Mouse (Mus musculus): ENCODE measurements around the gene Topors.
"Not testable (repeated sequence)": the region's sequence is repeated elsewhere in the genome, so short reads cannot be mapped to it uniquely, and the experiment has no call there.

The Topors gene

DNA sequence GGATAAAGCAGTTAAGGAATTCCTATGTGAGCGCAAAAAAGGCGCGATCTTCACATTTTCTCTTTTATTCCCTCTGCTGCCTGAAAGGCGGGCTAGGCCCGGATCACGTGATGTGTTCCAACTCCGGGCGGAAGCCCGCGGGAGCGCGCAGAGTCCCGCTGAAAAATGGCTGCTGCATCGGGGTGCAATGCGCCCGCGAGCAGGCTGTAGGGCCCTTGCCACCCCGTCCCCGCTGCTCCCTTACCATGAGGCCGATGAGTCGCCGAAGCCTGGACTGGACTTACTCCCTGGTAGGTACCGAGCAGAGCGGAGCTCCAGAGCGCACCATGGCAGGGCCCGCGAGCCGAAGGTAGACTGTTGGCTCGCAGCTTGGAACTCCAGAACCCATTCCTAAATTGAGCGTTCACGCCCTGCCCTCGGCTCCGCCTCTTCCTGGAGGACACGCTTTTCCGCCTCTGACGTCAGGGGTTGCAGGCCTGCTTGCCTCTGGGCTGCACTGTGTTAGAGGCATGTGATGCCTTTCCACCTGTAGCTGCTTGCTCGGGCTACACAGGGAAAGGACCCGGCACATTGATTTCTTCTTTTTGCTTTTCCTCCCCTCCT lies at the start of gene Topors, which contains the start of gene Smim27:
Gene Topors (minus strand): TSS at position 421 of the 603 bp plus-strand sequence.
Gene Smim27 (plus strand): TSS at position 150 of the 603 bp plus-strand sequence.
- peak; percentile 99 for DNase-seq (ENCODE audit: extremely low spot score, low spot score)

DNA sequence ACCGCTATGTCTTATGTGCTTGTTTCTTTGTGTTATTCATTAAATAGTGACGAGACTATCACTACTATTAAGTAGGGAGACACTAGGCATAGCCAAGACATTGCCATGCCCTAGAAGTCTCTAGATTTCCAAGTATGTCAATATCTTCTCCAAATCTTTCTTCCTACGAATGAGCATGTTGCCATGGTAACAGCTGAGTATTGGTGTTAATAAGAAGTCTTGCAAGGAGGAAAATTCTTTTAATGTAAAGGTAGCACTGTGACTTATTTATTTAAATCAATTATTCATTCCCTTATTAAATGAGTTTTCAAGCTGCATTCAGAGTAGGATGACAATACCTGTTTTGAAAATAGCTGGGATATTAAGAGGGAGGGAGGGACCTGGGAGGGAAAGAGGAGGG lies 47.8 kb upstream of the Topors start:
- DNase-seq (ENCODE audit: extremely low spot score, low spot score) = no peak

DNA sequence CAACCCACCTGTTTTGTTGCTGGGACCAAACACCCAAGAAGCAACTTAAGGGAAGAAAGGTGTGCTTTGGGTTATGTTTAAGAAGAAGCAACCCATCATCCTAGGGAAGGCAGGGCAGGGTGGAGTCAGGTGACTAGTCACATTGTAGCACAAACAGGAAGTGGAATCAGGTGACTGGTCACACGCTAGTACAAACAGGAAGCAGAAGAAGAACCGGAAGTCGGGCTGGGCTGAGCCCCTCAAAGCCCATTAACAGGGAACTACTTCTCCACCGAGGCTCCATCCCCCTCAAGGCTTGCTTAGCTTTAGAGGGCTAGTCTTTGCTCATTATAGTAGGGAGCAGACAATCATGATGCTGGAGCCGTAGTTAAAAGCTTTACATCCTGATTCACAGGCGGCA lies 43.4 kb upstream of the Topors start:
- no peak for DNase-seq (ENCODE audit: extremely low spot score, low spot score)

DNA sequence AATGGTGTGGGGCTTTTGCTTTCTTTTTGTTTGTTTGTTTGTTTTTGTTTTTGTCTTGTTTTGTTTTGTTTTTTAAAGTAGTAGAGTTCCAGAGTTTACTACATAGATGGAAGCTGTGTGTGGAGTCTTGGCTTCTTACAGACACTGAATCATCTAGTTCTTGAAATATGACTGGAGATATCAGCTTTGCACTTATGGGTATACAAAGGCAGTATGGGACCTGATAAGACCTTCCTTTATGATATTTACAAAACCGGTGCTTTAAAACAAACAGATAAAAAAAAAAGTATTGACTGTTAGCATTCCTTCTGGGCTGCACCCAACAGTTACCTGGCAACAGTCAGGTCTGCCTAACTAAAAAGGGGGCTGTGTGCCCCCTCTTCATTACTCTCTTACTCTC lies 42.6 kb upstream of the Topors start:
- no peak for DNase-seq (ENCODE audit: extremely low spot score, low spot score)

DNA sequence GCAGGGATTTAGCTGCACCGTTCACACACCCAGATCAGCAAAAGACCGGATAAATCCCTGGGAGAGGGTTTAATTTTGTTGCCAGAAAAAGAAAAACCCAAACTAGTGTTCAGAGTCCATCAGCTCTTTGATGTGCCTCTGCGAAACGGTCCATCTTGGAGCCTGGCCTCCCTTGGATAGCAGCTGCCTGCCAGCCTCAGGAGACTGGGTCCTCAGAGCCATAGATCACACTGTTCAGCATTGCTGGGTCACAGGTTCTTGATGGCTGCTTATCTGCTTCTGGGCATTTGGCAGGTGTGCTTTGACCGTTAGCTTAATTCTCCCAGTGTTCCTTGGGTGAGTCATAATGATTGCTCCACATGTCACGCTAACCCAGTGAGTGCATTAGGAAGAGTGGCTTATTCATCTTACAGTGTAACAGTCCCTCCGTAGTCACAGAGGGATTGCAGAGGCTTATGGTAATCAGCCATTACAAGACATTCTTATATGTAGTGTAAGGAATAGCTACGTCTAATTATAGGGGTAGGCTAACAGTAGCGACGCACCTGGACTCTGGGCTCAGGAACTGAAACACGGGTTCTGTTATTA lies 41.2 kb upstream of the Topors start:
- DNase-seq (ENCODE audit: extremely low spot score, low spot score) = no peak

DNA sequence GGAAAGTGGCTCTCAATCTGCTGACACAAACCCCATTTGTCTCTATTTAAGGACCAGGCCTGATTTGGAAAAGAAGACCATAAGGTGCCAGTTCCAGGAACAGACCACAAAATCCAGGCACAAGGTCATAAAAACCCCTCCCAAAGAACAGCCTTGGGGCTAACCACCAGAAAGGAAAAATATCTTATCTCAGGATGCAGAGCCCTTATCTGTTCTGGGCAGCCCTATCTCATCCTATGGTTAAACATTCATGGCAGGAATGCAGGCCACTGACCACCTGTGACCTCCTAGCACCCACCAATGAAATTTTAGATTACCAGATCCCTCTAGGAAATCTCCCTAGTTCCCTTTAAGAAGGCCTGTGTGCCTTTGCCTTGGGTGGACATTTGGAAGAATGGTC lies 40.0 kb upstream of the Topors start:
- no peak for DNase-seq (ENCODE audit: extremely low spot score, low spot score)

DNA sequence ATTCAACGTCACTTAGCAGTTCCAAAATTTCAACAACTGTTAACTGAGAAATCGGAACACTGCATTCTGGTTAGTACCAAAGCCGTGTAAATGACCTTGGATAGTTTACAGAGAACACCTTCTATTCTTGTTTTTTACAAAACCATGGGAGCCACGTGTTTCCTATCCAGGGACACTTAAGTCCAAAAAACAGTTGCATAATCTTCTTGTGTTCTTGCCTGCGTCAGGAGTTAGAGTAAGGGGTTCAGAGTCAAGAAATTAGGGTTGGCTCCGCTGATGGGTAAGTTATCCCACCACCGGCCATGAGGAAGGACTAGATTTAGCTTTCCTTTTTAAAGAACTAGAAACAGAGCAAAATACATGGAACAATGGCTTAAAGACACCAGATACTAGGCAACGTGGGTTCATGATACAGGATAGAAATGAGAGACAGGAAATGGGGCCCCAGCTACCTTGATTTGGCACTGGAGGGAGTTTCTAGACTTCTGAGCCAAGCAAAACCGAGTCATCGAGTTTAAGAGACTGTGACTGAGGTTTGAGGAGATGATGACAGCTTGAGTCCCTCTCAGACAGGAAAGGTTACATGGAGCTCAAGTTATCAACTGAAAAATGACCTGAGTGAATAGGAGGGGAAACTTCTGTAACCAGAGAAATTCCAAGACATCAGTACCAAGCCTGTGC lies 32.9 kb upstream of the Topors start:
- DNase-seq (ENCODE audit: extremely low spot score, low spot score) = no peak

DNA sequence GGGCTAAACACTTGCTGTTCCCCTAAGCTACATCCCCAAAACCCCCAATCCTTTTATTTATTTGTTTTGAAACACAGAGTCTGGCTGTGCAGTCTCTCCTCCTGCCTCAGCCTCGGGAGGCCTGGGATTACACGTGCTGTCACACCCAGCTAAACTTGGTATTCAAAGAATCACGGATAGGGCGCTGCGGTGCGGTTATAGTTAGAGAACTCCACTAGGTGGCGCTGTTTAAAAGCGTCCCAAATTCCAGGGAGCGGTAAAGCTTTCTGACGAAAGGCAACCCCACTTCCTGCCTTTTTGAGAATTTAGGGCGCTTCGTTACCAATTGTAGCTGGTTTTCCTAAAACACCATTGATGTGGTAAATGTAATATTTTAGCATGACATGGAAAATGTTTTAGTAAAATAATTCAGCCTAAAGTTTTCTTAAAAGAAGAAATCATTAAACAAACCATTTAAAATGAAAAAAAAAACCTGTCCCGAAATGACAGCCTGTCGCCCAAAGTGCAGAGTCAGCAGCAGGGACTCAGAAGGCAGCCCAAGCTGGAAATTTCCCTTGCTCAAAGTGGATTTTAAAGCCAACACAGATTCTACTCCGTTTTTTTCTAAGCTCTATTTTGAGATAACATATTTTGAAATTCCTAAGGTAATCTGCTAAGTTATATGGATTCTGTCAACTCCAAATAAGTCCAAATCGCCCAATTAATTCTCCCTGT lies 31.6 kb upstream of the Topors start:
- peak; percentile 77 for DNase-seq (ENCODE audit: extremely low spot score, low spot score)

DNA sequence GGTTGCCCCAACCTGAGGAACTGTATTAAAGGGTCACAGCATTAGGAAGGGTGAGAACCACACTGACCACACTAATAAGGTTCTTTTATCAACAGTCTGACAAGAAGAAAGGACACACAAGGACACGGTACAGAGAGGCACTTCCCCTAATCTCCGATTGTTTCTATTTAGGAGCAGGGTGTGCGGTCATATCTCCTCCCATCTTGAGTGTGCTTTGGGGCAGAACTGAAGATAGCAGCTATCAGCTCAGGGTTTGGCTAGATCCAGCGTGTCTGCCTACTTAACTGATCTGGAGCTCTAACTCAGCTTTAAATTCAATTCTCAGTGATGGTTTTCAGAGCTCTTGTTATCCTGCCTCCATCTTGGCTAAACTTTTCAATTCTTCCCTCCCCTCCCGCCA lies 29.5 kb upstream of the Topors start:
- no peak for DNase-seq (ENCODE audit: extremely low spot score, low spot score)

DNA sequence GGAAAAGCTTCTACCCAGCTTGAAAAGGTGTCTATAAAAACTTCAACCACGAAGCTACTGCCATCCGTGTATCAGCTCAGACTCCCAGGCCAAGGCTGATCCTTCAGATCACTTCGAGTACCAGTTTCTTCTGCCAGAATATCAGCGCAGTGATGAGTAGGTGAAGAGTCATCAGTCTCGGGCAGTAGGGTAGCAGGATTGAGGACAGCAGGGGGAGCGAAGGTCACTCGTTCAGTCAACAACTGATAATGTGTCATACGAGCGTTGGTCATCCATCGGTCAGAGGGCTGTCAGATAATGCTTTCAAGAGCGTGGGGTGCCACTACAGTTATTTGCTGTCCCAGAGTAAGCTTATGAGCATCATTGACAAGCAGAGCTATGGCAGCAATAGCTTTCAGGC lies 21.9 kb upstream of the Topors start:
- not testable (repeated sequence) for DNase-seq (ENCODE audit: extremely low spot score, low spot score)

DNA sequence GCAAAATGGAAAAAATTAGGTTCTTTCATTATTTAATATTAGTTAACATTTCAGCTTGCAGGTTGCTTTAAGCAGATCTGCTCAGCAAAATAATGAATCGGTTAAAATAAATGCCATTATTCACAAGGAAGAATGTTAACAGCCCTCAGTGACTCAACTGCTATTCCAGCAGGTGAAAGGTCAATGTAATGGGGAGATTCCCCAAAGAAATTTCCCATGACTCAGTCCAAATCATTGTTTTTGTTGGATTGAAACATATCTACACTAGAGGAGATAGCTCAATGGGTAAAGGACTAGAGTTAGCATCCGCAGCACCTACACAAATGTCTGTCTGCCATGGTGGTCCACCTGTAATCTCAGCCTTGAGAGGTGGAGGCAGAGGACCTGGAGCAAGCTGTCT lies 19.4 kb upstream of the Topors start:
- DNase-seq (ENCODE audit: extremely low spot score, low spot score) = no peak

DNA sequence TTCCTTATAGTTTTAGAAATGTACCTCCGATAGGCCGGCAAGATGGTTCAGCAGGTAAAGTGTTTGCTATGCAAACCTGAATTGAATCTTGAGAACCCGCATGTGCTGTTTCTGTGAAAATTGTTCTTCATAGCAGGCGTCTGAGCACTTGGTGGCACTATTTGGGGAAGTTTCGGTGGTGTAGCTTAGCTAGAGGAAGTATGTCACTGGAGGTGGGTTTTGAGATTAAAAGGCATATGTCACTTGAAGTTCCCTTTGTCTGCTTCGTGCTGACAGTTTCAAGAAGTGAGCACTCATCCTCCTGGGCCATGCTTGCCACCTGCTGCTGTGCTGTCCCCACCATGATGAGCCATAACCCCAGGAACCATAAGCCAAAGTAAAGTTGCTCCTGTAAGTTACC lies 17.8 kb upstream of the Topors start:
- DNase-seq (ENCODE audit: extremely low spot score, low spot score) = no peak

DNA sequence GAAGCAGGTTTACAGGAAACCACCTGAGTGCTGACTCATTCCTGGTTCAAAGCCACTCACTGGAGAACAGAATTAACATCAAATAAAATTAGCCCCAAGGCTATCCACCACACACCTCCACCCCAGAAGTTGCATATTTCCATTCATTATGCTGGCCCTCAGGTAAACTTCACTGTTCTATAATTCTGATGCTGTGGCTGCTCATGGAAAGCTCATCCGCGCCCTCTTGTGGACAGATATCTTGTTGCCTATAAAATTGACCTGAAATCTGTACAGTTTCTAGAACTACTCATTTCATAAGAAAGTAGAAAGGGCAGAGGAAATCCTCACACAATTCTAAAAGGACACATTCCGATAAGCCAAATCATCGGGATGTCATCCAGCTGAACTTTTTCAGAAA lies 15.9 kb upstream of the Topors start:
- peak; percentile 52 for DNase-seq (ENCODE audit: extremely low spot score, low spot score)

DNA sequence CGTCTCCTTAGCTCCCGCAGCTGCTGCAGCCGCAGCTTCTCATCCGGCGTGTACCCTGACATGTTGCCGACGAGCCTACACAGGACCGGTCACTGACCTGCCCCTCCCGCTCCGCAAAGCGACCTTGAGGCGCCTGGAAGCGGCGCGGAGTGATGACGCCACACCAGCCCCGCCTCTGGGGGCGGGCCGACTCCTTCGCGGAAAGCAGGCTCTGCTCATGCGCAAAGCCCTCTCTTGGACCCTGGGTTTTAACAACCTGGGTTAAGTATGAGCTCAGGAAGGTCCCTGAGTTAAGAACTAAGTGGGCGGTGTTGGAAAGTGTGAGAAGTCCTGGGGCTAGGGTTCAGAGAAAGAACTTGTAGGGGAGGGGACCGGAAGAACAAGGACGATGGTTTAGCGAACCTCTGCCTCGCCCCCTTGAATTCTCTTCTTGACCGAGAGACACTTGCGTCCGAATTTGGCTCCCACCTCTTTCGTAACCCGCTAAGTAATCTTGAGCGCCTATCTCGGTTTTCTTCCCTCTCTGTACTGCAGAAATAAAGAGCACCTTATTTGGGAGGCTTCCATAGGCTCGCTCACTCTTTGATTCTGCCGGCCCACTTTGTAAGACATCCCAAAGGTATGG lies 9.7 kb upstream of the Topors start, which contains the start of gene Ndufb6:
Gene Ndufb6 (minus strand): TSS at position 146 of the 625 bp plus-strand sequence.
- DNase-seq (ENCODE audit: extremely low spot score, low spot score) = peak; percentile 99

DNA sequence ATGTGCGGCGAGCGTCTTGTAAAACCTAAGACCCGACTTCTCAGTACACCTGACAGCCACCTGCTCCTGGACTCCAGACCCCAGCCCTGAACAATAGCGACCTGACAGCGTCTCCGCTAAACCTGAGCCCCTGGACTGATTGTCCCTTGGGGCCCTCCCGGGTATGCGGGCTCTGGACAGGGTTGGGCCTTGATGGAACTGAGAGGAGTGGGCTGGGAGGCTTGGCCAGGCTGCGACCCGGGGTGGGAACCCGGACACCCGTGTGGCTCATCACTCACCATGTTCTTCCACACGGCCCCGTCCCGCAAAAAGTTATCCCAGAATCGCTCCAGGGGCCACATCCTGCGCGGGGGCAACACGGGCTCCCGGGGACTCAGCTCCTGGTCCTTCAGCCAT lies 9.2 kb upstream of the Topors start:
- no peak for DNase-seq (ENCODE audit: extremely low spot score, low spot score)

DNA sequence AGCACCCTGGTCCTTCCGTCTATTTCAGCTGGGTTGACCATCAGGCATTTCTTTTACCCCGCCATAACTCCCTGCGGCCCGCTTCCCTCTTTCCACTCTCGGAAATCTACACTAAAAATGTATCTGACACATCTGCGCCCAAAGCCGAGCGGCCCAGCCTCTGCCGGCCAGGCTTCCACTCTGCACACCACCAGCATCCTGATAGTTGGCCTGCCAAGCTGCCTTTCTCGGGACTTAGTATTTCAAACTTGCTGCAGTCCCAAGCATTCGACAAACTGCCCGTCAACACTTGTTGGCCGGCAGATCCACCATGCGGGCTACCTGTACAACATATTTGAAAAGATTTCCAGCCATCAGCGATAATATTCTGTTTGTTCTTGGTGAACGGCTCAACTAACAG lies 815 bp downstream of the Topors start:
- DNase-seq (ENCODE audit: extremely low spot score, low spot score) = no peak

DNA sequence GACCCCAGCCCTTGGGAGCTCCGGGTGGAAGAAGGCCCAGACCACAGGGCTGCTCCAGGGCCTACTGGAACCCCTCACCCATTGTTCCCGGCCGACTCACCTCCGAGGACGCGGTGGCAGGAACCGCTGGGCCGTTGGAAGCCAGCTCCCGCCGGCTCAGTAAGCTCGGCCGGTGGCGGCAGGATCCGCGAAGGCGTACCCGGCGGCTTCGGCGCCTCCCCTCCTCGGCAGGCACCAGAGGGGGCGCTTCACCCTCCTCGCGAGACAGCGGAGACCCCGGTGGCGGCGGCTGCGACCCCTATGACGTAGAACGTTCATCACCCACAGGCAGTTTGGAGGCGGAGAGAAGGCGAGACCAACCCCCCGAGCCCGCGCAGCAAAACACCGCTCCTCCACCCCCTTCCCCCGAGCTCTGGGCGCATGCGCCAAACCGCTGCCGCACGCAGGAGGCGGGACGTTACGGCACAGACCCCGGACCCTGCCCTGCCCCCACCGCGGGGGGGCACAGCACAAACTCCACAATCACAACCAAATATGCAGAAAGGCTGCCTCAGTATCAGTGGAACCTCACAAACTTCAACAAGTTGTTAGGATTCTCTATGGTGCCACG lies 1.3 kb downstream of the Topors start:
- peak; percentile 94 for DNase-seq (ENCODE audit: extremely low spot score, low spot score)

DNA sequence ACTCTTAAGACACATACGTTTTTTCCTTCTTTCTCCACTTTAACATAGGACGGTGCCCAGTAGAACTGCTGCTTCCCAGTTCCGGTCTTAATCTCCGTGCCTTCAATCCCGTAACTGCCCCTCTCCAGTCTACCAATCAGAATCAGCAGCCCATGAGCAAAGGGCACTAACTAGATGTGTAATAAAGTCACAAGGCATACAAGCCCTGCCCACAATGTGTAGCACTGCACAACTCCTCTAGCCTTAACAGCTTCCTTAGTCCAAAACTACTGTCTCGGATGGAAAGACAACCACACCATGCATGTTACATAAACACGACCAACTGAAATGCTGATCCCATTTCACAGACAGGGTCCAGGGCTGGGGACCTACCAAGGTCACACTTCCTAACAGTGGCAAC lies 2.0 kb downstream of the Topors start:
- DNase-seq (ENCODE audit: extremely low spot score, low spot score) = no peak

DNA sequence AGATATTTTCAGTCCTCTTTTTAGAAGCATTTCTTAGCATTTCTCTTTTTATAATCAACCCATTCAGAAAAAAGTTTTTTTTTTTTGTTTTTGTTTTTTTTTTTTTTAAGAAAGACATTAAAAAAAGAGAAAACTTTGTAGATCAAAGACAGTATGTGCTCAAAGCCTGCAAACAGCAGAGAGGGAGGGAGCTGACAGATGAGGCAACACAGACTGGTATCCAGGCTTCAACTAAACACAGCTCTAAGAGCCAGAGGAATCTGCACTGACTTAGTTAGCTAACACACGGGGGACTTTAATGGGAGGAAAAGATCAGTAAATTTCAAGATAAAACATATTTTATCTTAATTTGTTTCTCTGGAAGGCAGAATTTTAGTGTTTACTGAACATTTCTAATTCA lies 5.3 kb downstream of the Topors start:
- DNase-seq (ENCODE audit: extremely low spot score, low spot score) = no peak

DNA sequence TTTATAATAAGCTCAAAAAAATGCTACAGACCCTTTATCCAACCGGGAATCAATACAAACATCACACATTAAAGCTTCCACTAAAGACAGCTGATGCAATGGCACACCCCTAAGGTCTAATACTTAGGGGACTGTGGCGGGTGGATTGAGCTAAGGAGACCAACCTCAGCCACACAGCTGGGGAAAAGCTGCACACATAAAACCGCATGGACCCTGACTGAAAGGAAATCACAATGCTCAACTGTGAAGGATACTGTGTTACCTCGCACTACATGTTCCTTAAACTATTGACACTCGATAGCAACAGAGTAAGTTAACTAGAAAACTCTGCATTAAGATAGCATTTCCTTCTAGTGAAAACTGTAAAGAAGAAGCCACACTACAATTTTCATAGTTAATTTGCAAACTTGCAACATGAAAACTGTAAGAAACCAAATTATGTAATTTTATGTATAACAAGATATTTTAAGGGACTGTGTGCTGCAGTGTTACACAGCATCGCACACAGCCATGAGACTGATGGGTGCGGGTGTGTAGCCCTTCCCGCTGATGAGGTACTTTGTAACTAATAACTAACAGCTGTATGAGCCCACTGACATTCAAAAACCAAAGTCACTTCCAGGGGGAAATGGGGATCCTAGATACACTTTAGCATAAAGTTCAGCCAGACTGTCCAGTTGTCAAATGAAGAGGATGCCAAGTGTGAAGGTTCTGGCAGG lies 15.1 kb downstream of the Topors start:
- DNase-seq (ENCODE audit: extremely low spot score, low spot score) = no peak

DNA sequence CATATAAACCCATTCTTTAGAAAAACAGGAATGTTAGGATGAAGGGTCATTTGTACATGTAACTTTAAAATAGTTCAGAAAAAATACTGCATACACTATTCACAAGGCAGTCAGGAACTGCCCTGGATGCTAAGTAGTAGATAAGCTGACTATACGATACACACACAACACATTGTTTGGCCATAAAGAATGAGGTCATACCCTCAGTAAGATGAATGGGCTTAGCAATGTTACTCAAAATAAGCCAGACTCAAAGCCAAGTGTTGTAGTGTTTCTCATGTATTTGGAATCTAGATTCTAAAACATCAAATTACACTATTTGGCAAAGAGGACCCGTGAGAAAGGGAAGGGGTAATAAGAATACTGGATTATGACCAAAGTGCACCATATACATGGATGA lies 15.9 kb downstream of the Topors start:
- DNase-seq (ENCODE audit: extremely low spot score, low spot score) = no peak
